Mouse (Mus musculus): ENCODE data around the gene Cntnap2. TPM values are rescaled to one million over a fixed set of nuclear protein-coding genes. Genes with fewer than 3 reads are reported as not detected.

Gene Cntnap2
- 0.24 TPM in 1 of 2 replicates, not detected in the other for polyA plus RNA-seq (2012; ENCODE audit: insufficient read depth, insufficient read length, missing spikeins)

GRCm38 (mm10) chr6:45059091-45059490, at the start of gene Cntnap2:
Gene Cntnap2 (plus strand): TSS chr6:45059357.
- H3K4me3 ChIP-seq (ENCODE audit: insufficient read depth, low read length) = no peak within 1 kb of the TSS
- no peak within 1 kb of the TSS for H3K27ac ChIP-seq (ENCODE audit: insufficient read depth, low read depth, low read length)
- no peaks in the 10 kb centered on the region for H3K4me1 ChIP-seq (ENCODE audit: control insufficient read depth, insufficient read depth, low read length)
- no peak for TF ChIP-seq CTCF (IDR thresholded peaks at IDR 0.05; ENCODE audit: low read depth, low read length)
- no peak for TF ChIP-seq POLR2A (IDR thresholded peaks at IDR 0.05; ENCODE audit: borderline replicate concordance, low read depth, low read length)

- H3K4me1 ChIP-seq (ENCODE audit: control insufficient read depth, insufficient read depth, low read length) = no peaks in the 10 kb centered on the region
- H3K27ac ChIP-seq (ENCODE audit: insufficient read depth, low read depth, low read length) = no peak overlapping the region
- TF ChIP-seq CTCF (IDR thresholded peaks at IDR 0.05; ENCODE audit: low read depth, low read length) (no peak), POLR2A (IDR thresholded peaks at IDR 0.05; ENCODE audit: borderline replicate concordance, low read depth, low read length) (no peak)
- H3K4me3 ChIP-seq (ENCODE audit: insufficient read depth, low read length) = no peak overlapping the region
These were observed 33.0 kb upstream of the Cntnap2 start for GRCm38 (mm10) chr6:45026011-45026682.

- TF ChIP-seq CTCF (IDR thresholded peaks at IDR 0.05; ENCODE audit: low read depth, low read length) (no peak), POLR2A (IDR thresholded peaks at IDR 0.05; ENCODE audit: borderline replicate concordance, low read depth, low read length) (no peak)
- H3K27ac ChIP-seq (ENCODE audit: insufficient read depth, low read depth, low read length) = no peak overlapping the region
- H3K4me3 ChIP-seq (ENCODE audit: insufficient read depth, low read length) = no peak overlapping the region
- no peaks in the 10 kb centered on the region for H3K4me1 ChIP-seq (ENCODE audit: control insufficient read depth, insufficient read depth, low read length)
These were observed 19.7 kb upstream of the Cntnap2 start for GRCm38 (mm10) chr6:45039454-45039853.

GRCm38 (mm10) chr6:45059556-45060471, 657 bp downstream of the Cntnap2 start:
- H3K4me1 ChIP-seq (ENCODE audit: control insufficient read depth, insufficient read depth, low read length) = no peaks in the 10 kb centered on the region
- TF ChIP-seq POLR2A (IDR thresholded peaks at IDR 0.05; ENCODE audit: borderline replicate concordance, low read depth, low read length) (no peak), CTCF (IDR thresholded peaks at IDR 0.05; ENCODE audit: low read depth, low read length) (no peak)
- H3K4me3 ChIP-seq (ENCODE audit: insufficient read depth, low read length) = no peak overlapping the region
- no peak overlapping the region for H3K27ac ChIP-seq (ENCODE audit: insufficient read depth, low read depth, low read length)

GRCm38 (mm10) chr6:45062214-45062997, 3.2 kb downstream of the Cntnap2 start:
- Histone ChIP-seq H3K4me1 (ENCODE audit: control insufficient read depth, insufficient read depth, low read length) (no peaks in the 10 kb centered on the region), H3K27ac (ENCODE audit: insufficient read depth, low read depth, low read length) (no peak overlapping the region), H3K4me3 (ENCODE audit: insufficient read depth, low read length) (no peak overlapping the region)
- TF ChIP-seq CTCF (IDR thresholded peaks at IDR 0.05; ENCODE audit: low read depth, low read length) (no peak), POLR2A (IDR thresholded peaks at IDR 0.05; ENCODE audit: borderline replicate concordance, low read depth, low read length) (no peak)

GRCm38 (mm10) chr6:45088304-45088703, 29.1 kb downstream of the Cntnap2 start:
- TF ChIP-seq CTCF (IDR thresholded peaks at IDR 0.05; ENCODE audit: low read depth, low read length) = no peak
- TF ChIP-seq POLR2A (IDR thresholded peaks at IDR 0.05; ENCODE audit: borderline replicate concordance, low read depth, low read length) = no peak
- H3K4me1 ChIP-seq (ENCODE audit: control insufficient read depth, insufficient read depth, low read length) = 0 out of 2 replicates have a peak, but pooled peaks cover 2% of the 10 kb centered on the region
- H3K27ac ChIP-seq (ENCODE audit: insufficient read depth, low read depth, low read length) = no peak overlapping the region
- no peak overlapping the region for H3K4me3 ChIP-seq (ENCODE audit: insufficient read depth, low read length)

GRCm38 (mm10) chr6:45113613-45114012, 54.5 kb downstream of the Cntnap2 start:
- Histone ChIP-seq H3K4me1 (ENCODE audit: control insufficient read depth, insufficient read depth, low read length) (no peaks in the 10 kb centered on the region), H3K27ac (ENCODE audit: insufficient read depth, low read depth, low read length) (no peak overlapping the region), H3K4me3 (ENCODE audit: insufficient read depth, low read length) (no peak overlapping the region)
- TF ChIP-seq CTCF (IDR thresholded peaks at IDR 0.05; ENCODE audit: low read depth, low read length) (no peak), POLR2A (IDR thresholded peaks at IDR 0.05; ENCODE audit: borderline replicate concordance, low read depth, low read length) (no peak)

- Histone ChIP-seq H3K4me1 (ENCODE audit: control insufficient read depth, insufficient read depth, low read length) (no peaks in the 10 kb centered on the region), H3K27ac (ENCODE audit: insufficient read depth, low read depth, low read length) (no peak overlapping the region), H3K4me3 (ENCODE audit: insufficient read depth, low read length) (no peak overlapping the region)
- no peak for TF ChIP-seq POLR2A (IDR thresholded peaks at IDR 0.05; ENCODE audit: borderline replicate concordance, low read depth, low read length)
- no peak for TF ChIP-seq CTCF (IDR thresholded peaks at IDR 0.05; ENCODE audit: low read depth, low read length)
These were observed 85.7 kb downstream of the Cntnap2 start for GRCm38 (mm10) chr6:45144882-45145281.

- H3K4me3 ChIP-seq (ENCODE audit: insufficient read depth, low read length) = no peak overlapping the region
- TF ChIP-seq POLR2A (IDR thresholded peaks at IDR 0.05; ENCODE audit: borderline replicate concordance, low read depth, low read length) (no peak), CTCF (IDR thresholded peaks at IDR 0.05; ENCODE audit: low read depth, low read length) (no peak)
- H3K27ac ChIP-seq (ENCODE audit: insufficient read depth, low read depth, low read length) = no peak overlapping the region
- H3K4me1 ChIP-seq (ENCODE audit: control insufficient read depth, insufficient read depth, low read length) = no peaks in the 10 kb centered on the region
These were observed 145.9 kb downstream of the Cntnap2 start for GRCm38 (mm10) chr6:45205039-45205438.
